Mouse (Mus musculus): ENCODE results near the gene Me3.

GRCm38 (mm10) chr7:89657692-89658212 is 25.6 kb downstream of the Me3 start:
- no peak for TF ChIP-seq CTCF (IDR thresholded peaks at IDR 0.05; ENCODE audit: control insufficient read depth, insufficient read depth, insufficient read length)
- no peak for TF ChIP-seq MYOG (IDR thresholded peaks at IDR 0.05; ENCODE audit: control insufficient read depth, extremely low read depth, insufficient read length)
- no peak for TF ChIP-seq MYOD1 (IDR thresholded peaks at IDR 0.05; ENCODE audit: control insufficient read depth, insufficient read length, low read depth)
- TF ChIP-seq MAX (IDR thresholded peaks at IDR 0.05) = no peak
- no peak for TF ChIP-seq CEBPB (IDR thresholded peaks at IDR 0.05; ENCODE audit: low read depth)
